Mouse (Mus musculus): ENCODE data around the gene Slc25a45.
"Not testable (repeated sequence)": the region's sequence is repeated elsewhere in the genome, so short reads cannot be mapped to it uniquely, and the experiment has no call there.

Slc25a45 gene

GRCm38 (mm10) chr19:5874969-5875480 lies 2.6 kb upstream of the Slc25a45 start, which contains the start of gene Frmd8:
Gene Frmd8, minus strand, starts transcription at chr19:5875274.
- Histone ChIP-seq H3K4me1 (replicated peaks; ENCODE audit: low read depth, low read length) (peaks cover 79% of the 10 kb centered on the region), H3K27me3 (ENCODE audit: insufficient read depth, low read length) (no peaks in the 10 kb centered on the region), H3K9me3 (ENCODE audit: low read length) (no peaks in the 10 kb centered on the region), H3K4me3 (replicated peaks; ENCODE audit: low read length) (peak within 1 kb of the TSS; percentile 93), H3K36me3 (ENCODE audit: insufficient read depth, low read length) (peaks cover 32% of the 10 kb centered on the region)
- TF ChIP-seq NANOG (IDR thresholded peaks at IDR 0.05; ENCODE audit: borderline replicate concordance, low read length) (no peak), CTCF (conservative IDR thresholded peaks at IDR 0.05; ENCODE audit: low read length) (no peak), POU5F1 (IDR thresholded peaks at IDR 0.05; ENCODE audit: borderline replicate concordance, low read length) (no peak)

GRCm38 (mm10) chr19:5878362-5878722 lies 734 bp downstream of the Slc25a45 start:
- H3K9me3 ChIP-seq (ENCODE audit: low read length), result no peaks in the 10 kb centered on the region
- peaks cover 55% of the 10 kb centered on the region for H3K4me1 ChIP-seq (replicated peaks; ENCODE audit: low read depth, low read length)
- peak overlapping the region; percentile 43; the same call in 1 of the 2 replicates for H3K4me3 ChIP-seq (replicated peaks; ENCODE audit: low read length)
- no peaks in the 10 kb centered on the region for H3K27me3 ChIP-seq (ENCODE audit: insufficient read depth, low read length)
- TF ChIP-seq NANOG (IDR thresholded peaks at IDR 0.05; ENCODE audit: borderline replicate concordance, low read length), result no peak
- no peak for TF ChIP-seq POU5F1 (IDR thresholded peaks at IDR 0.05; ENCODE audit: borderline replicate concordance, low read length)
- no peak for TF ChIP-seq CTCF (conservative IDR thresholded peaks at IDR 0.05; ENCODE audit: low read length)
- H3K36me3 ChIP-seq (ENCODE audit: insufficient read depth, low read length), result peaks cover 6% of the 10 kb centered on the region

- Histone ChIP-seq H3K4me1 (replicated peaks; ENCODE audit: low read depth, low read length) (peaks cover 54% of the 10 kb centered on the region), H3K4me3 (replicated peaks; ENCODE audit: low read length) (0 out of 2 replicates have a peak overlapping the region, but pooled peaks have one; percentile 43), H3K27me3 (ENCODE audit: insufficient read depth, low read length) (no peaks in the 10 kb centered on the region), H3K9me3 (ENCODE audit: low read length) (no peaks in the 10 kb centered on the region), H3K36me3 (ENCODE audit: insufficient read depth, low read length) (peaks cover under 1% of the 10 kb centered on the region; the same call in 1 of the 2 replicates)
- TF ChIP-seq NANOG (IDR thresholded peaks at IDR 0.05; ENCODE audit: borderline replicate concordance, low read length) (no peak), CTCF (conservative IDR thresholded peaks at IDR 0.05; ENCODE audit: low read length) (no peak), POU5F1 (IDR thresholded peaks at IDR 0.05; ENCODE audit: borderline replicate concordance, low read length) (no peak)
Observed at GRCm38 (mm10) chr19:5878916-5879315, 1.3 kb downstream of the Slc25a45 start.

- H3K9me3 ChIP-seq (ENCODE audit: low read length), result no peaks in the 10 kb centered on the region
- no peaks in the 10 kb centered on the region for H3K27me3 ChIP-seq (ENCODE audit: insufficient read depth, low read length)
- no peaks in the 10 kb centered on the region for H3K36me3 ChIP-seq (ENCODE audit: insufficient read depth, low read length)
- no peak for TF ChIP-seq CTCF (conservative IDR thresholded peaks at IDR 0.05; ENCODE audit: low read length)
- no peak for TF ChIP-seq POU5F1 (IDR thresholded peaks at IDR 0.05; ENCODE audit: borderline replicate concordance, low read length)
- no peak for TF ChIP-seq NANOG (IDR thresholded peaks at IDR 0.05; ENCODE audit: borderline replicate concordance, low read length)
- H3K4me3 ChIP-seq (replicated peaks; ENCODE audit: low read length), result no peak overlapping the region
- H3K4me1 ChIP-seq (replicated peaks; ENCODE audit: low read depth, low read length), result peaks cover 54% of the 10 kb centered on the region
Observed at GRCm38 (mm10) chr19:5879735-5880134, 2.1 kb downstream of the Slc25a45 start.

- Histone ChIP-seq H3K36me3 (ENCODE audit: insufficient read depth, low read length) (no peaks in the 10 kb centered on the region), H3K4me1 (replicated peaks; ENCODE audit: low read depth, low read length) (peaks cover 48% of the 10 kb centered on the region), H3K4me3 (replicated peaks; ENCODE audit: low read length) (no peak overlapping the region), H3K9me3 (ENCODE audit: low read length) (no peaks in the 10 kb centered on the region), H3K27me3 (ENCODE audit: insufficient read depth, low read length) (no peaks in the 10 kb centered on the region)
- TF ChIP-seq POU5F1 (IDR thresholded peaks at IDR 0.05; ENCODE audit: borderline replicate concordance, low read length) (no peak), CTCF (conservative IDR thresholded peaks at IDR 0.05; ENCODE audit: low read length) (no peak), NANOG (IDR thresholded peaks at IDR 0.05; ENCODE audit: borderline replicate concordance, low read length) (no peak)
Observed at GRCm38 (mm10) chr19:5881155-5881554, 3.5 kb downstream of the Slc25a45 start.

GRCm38 (mm10) chr19:5882079-5882478 lies 4.5 kb downstream of the Slc25a45 start:
- not testable (repeated sequence) for H3K36me3 ChIP-seq (ENCODE audit: insufficient read depth, low read length); H3K27me3 ChIP-seq (ENCODE audit: insufficient read depth, low read length); H3K9me3 ChIP-seq (ENCODE audit: low read length); H3K4me3 ChIP-seq (replicated peaks; ENCODE audit: low read length)
- H3K4me1 ChIP-seq (replicated peaks; ENCODE audit: low read depth, low read length), result peaks cover 46% of the 10 kb centered on the region

- TF ChIP-seq CTCF (conservative IDR thresholded peaks at IDR 0.05; ENCODE audit: low read length) (no peak), NANOG (IDR thresholded peaks at IDR 0.05; ENCODE audit: borderline replicate concordance, low read length) (no peak), POU5F1 (IDR thresholded peaks at IDR 0.05; ENCODE audit: borderline replicate concordance, low read length) (no peak)
- no peaks in the 10 kb centered on the region for H3K27me3 ChIP-seq (ENCODE audit: insufficient read depth, low read length)
- H3K36me3 ChIP-seq (ENCODE audit: insufficient read depth, low read length), result no peaks in the 10 kb centered on the region
- no peak overlapping the region for H3K4me3 ChIP-seq (replicated peaks; ENCODE audit: low read length)
- H3K4me1 ChIP-seq (replicated peaks; ENCODE audit: low read depth, low read length), result peaks cover 28% of the 10 kb centered on the region
- no peaks in the 10 kb centered on the region for H3K9me3 ChIP-seq (ENCODE audit: low read length)
Observed at GRCm38 (mm10) chr19:5883935-5884334, 6.3 kb downstream of the Slc25a45 start.

- no peaks in the 10 kb centered on the region for H3K9me3 ChIP-seq (ENCODE audit: low read length)
- TF ChIP-seq POU5F1 (IDR thresholded peaks at IDR 0.05; ENCODE audit: borderline replicate concordance, low read length) (no peak), CTCF (conservative IDR thresholded peaks at IDR 0.05; ENCODE audit: low read length) (peak; percentile 92)
- no peaks in the 10 kb centered on the region for H3K36me3 ChIP-seq (ENCODE audit: insufficient read depth, low read length)
- H3K4me1 ChIP-seq (replicated peaks; ENCODE audit: low read depth, low read length), result peaks cover 20% of the 10 kb centered on the region
- H3K4me3 ChIP-seq (replicated peaks; ENCODE audit: low read length), result no peak overlapping the region
- no peaks in the 10 kb centered on the region for H3K27me3 ChIP-seq (ENCODE audit: insufficient read depth, low read length)
Observed at GRCm38 (mm10) chr19:5885838-5886237, 8.2 kb downstream of the Slc25a45 start.

- H3K4me3 ChIP-seq (replicated peaks; ENCODE audit: low read length), result no peak overlapping the region
- H3K36me3 ChIP-seq (ENCODE audit: insufficient read depth, low read length), result peaks cover 9% of the 10 kb centered on the region
- TF ChIP-seq POU5F1 (IDR thresholded peaks at IDR 0.05; ENCODE audit: borderline replicate concordance, low read length) (no peak), NANOG (IDR thresholded peaks at IDR 0.05; ENCODE audit: borderline replicate concordance, low read length) (no peak), CTCF (conservative IDR thresholded peaks at IDR 0.05; ENCODE audit: low read length) (no peak)
- peaks cover under 1% of the 10 kb centered on the region; the same call in 1 of the 2 replicates for H3K27me3 ChIP-seq (ENCODE audit: insufficient read depth, low read length)
- peaks cover 29% of the 10 kb centered on the region for H3K4me1 ChIP-seq (replicated peaks; ENCODE audit: low read depth, low read length)
- no peaks in the 10 kb centered on the region for H3K9me3 ChIP-seq (ENCODE audit: low read length)
Observed at GRCm38 (mm10) chr19:5887234-5887815, 9.7 kb downstream of the Slc25a45 start.
